Mouse (Mus musculus): Measurements from ENCODE around the gene Hoxc10. TPM values are rescaled to one million over a fixed set of nuclear protein-coding genes. Genes with fewer than 3 reads are reported as not detected.

The Hoxc10 gene
- polyA plus RNA-seq, 1 experiment from 2014 or later: 1.3 TPM

- H3K36me3 ChIP-seq (ENCODE audit: control insufficient read depth, insufficient read depth, low read length): no peaks in the 10 kb centered on the region
- H3K27ac ChIP-seq (ENCODE audit: low read length): no peak overlapping the region
- H3K27me3 ChIP-seq (replicated peaks; ENCODE audit: control insufficient read depth, insufficient read depth, low read length): peaks cover 82% of the 10 kb centered on the region
- H3K4me3 ChIP-seq (ENCODE audit: low read length): no peak overlapping the region; the same call in 1 of the 2 replicates
- H3K9me3 ChIP-seq (ENCODE audit: control insufficient read depth, low read length): no peaks in the 10 kb centered on the region
- peaks cover 1% of the 10 kb centered on the region; the same call in 1 of the 2 replicates for H3K4me1 ChIP-seq (ENCODE audit: control insufficient read depth, insufficient read depth, low read length)
- WGBS: under 1% methylated on average over 28 of the region's 28 CpGs
- no peak overlapping the region for H3K4me2 ChIP-seq (ENCODE audit: low read depth, low read length)
- no peak overlapping the region for H3K9ac ChIP-seq (ENCODE audit: low read depth, low read length)
- no peak for ATAC-seq
Measured at GRCm38 (mm10) chr15:102955007-102955382, 11.6 kb upstream of the Hoxc10 start.

DNA sequence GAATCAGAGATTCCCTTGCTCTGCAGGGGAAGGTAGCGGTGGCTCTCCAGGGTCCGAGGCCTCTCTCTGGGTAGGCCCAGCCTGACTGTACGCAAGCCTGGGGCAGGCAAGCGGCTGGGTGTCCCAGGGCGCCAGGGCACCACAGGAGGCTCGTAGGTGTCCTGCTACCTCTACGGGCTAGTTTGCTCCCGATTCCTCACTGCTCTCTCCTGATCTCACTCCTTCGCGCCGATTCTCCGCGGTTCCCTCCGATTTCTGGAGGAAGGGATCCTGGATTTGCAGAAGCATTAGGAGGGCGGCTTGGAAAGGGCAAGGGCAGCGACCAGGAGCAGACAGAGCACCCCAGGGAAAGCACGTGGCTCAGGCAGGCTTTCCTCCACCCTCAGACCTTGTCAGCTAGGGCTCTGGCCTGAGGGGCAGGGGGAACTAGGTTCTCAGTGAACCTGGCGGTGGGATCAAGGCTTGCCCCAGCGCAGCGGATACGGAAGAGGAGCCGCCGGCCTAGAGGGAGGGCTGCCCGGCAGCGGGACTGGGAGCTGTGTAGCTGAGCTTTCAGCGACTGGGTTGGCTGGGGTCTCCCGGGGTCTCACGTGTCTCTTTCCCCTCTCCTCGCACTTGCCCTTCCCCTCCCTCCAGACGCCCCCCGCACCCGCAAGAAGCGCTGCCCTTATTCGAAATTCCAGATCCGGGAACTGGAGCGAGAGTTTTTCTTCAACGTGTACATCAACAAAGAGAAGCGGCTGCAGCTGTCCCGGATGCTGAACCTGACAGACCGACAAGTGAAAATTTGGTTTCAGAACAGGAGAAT lies 10.6 kb upstream of the Hoxc10 start:
- H3K4me3 ChIP-seq (ENCODE audit: low read length): no peak overlapping the region
- WGBS: 1% methylated on average over 40 of the region's 40 CpGs
- no peak for ATAC-seq

DNA sequence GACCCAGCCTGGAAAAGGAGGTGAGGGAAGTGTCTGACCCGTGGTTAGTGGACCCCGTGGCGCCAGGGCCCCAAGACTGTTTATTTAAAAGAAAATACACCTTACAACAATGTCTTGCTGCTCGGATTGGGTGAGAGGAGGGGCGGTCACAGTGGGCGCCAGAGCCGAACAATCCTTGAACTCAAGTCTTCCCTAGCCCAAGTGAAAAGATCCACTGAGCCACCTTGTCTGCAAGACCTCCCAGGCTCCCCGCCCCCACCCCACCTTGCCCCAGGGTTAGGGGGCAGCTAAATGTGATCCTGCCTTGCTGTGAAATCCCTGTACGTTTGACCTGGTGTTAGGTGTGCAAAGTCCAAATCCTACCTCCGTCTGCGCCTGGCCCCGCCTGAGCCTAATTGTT lies 9.7 kb upstream of the Hoxc10 start:
- H3K27me3 ChIP-seq (replicated peaks; ENCODE audit: control insufficient read depth, insufficient read depth, low read length): peaks cover 85% of the 10 kb centered on the region
- no peak for ATAC-seq

More for the DNA sequence above, 10.6 kb upstream of the Hoxc10 start:
- H3K4me1 ChIP-seq (ENCODE audit: control insufficient read depth, insufficient read depth, low read length): peaks cover 5% of the 10 kb centered on the region; the same call in 1 of the 2 replicates
- H3K9ac ChIP-seq (ENCODE audit: low read depth, low read length): no peak overlapping the region
- no peak overlapping the region for H3K27ac ChIP-seq (ENCODE audit: low read length)
- no peaks in the 10 kb centered on the region for H3K9me3 ChIP-seq (ENCODE audit: control insufficient read depth, low read length)
- no peaks in the 10 kb centered on the region for H3K36me3 ChIP-seq (ENCODE audit: control insufficient read depth, insufficient read depth, low read length)
- no peak overlapping the region for H3K4me2 ChIP-seq (ENCODE audit: low read depth, low read length)
- peaks cover 84% of the 10 kb centered on the region for H3K27me3 ChIP-seq (replicated peaks; ENCODE audit: control insufficient read depth, insufficient read depth, low read length)

DNA sequence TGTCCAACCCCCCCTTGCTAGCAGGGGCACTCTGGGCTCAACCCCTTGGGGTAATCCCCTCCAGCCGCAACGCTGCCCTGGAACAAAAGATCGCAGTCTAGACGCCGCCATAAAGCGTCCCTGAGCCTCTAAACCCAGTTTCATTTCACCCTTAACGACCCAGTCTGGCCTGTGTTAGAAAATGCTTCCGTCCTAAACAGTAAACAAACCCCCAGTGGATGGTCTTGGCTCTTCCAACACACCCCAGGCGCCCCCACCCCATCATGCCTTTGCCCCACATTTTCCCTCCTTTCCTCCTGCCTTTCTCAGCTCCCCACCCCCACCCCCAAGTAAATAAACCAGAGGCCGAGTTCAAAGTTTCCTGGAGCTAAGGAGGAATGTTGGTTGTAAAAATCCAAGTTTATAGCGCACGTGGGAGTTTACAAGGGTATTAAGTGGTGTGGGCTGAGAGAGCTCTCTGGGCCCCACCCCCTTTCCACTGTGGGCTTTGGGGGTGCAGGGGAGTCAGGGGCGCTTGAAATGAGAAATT lies 6.9 kb upstream of the Hoxc10 start:
- peak; percentile 84 for ATAC-seq
- Histone ChIP-seq H3K27me3 (replicated peaks; ENCODE audit: control insufficient read depth, insufficient read depth, low read length) (peaks cover 84% of the 10 kb centered on the region), H3K4me3 (ENCODE audit: low read length) (peak overlapping the region; percentile 13), H3K4me2 (ENCODE audit: low read depth, low read length) (peak overlapping the region; percentile 35), H3K4me1 (ENCODE audit: control insufficient read depth, insufficient read depth, low read length) (peaks cover 5% of the 10 kb centered on the region; the same call in 1 of the 2 replicates), H3K36me3 (ENCODE audit: control insufficient read depth, insufficient read depth, low read length) (no peaks in the 10 kb centered on the region), H3K9ac (ENCODE audit: low read depth, low read length) (no peak overlapping the region), H3K27ac (ENCODE audit: low read length) (no peak overlapping the region), H3K9me3 (ENCODE audit: control insufficient read depth, low read length) (no peaks in the 10 kb centered on the region)
- WGBS: under 1% methylated on average over 13 of the region's 13 CpGs

More for the DNA sequence above, 9.7 kb upstream of the Hoxc10 start:
- H3K4me2 ChIP-seq (ENCODE audit: low read depth, low read length): no peak overlapping the region
- WGBS: under 1% methylated on average over 12 of the region's 12 CpGs
- H3K36me3 ChIP-seq (ENCODE audit: control insufficient read depth, insufficient read depth, low read length): no peaks in the 10 kb centered on the region
- no peak overlapping the region for H3K9ac ChIP-seq (ENCODE audit: low read depth, low read length)
- H3K4me3 ChIP-seq (ENCODE audit: low read length): no peak overlapping the region
- H3K4me1 ChIP-seq (ENCODE audit: control insufficient read depth, insufficient read depth, low read length): peaks cover 5% of the 10 kb centered on the region; the same call in 1 of the 2 replicates
- no peak overlapping the region for H3K27ac ChIP-seq (ENCODE audit: low read length)
- H3K9me3 ChIP-seq (ENCODE audit: control insufficient read depth, low read length): no peaks in the 10 kb centered on the region

GRCm38 (mm10) chr15:102961728-102962127 lies 4.9 kb upstream of the Hoxc10 start:
- Histone ChIP-seq H3K9me3 (ENCODE audit: control insufficient read depth, low read length) (no peaks in the 10 kb centered on the region), H3K4me2 (ENCODE audit: low read depth, low read length) (no peak overlapping the region), H3K4me1 (ENCODE audit: control insufficient read depth, insufficient read depth, low read length) (peaks cover 10% of the 10 kb centered on the region; the same call in 1 of the 2 replicates), H3K27ac (ENCODE audit: low read length) (no peak overlapping the region), H3K27me3 (replicated peaks; ENCODE audit: control insufficient read depth, insufficient read depth, low read length) (peaks cover 86% of the 10 kb centered on the region), H3K9ac (ENCODE audit: low read depth, low read length) (no peak overlapping the region), H3K36me3 (ENCODE audit: control insufficient read depth, insufficient read depth, low read length) (no peaks in the 10 kb centered on the region), H3K4me3 (ENCODE audit: low read length) (no peak overlapping the region)
- no peak for ATAC-seq
- 4% methylated on average over 6 of the region's 6 CpGs for WGBS

GRCm38 (mm10) chr15:102962492-102962891 lies 4.1 kb upstream of the Hoxc10 start:
- Histone ChIP-seq H3K27me3 (replicated peaks; ENCODE audit: control insufficient read depth, insufficient read depth, low read length) (peaks cover 86% of the 10 kb centered on the region), H3K4me2 (ENCODE audit: low read depth, low read length) (no peak overlapping the region), H3K36me3 (ENCODE audit: control insufficient read depth, insufficient read depth, low read length) (no peaks in the 10 kb centered on the region), H3K9me3 (ENCODE audit: control insufficient read depth, low read length) (no peaks in the 10 kb centered on the region), H3K4me3 (ENCODE audit: low read length) (0 out of 2 replicates have a peak overlapping the region, but pooled peaks have one; percentile 5), H3K27ac (ENCODE audit: low read length) (no peak overlapping the region), H3K4me1 (ENCODE audit: control insufficient read depth, insufficient read depth, low read length) (peaks cover 10% of the 10 kb centered on the region; the same call in 1 of the 2 replicates), H3K9ac (ENCODE audit: low read depth, low read length) (no peak overlapping the region)
- ATAC-seq: no peak
- WGBS: 3% methylated on average over 13 of the region's 13 CpGs

- H3K36me3 ChIP-seq (ENCODE audit: control insufficient read depth, insufficient read depth, low read length): no peaks in the 10 kb centered on the region
- H3K4me2 ChIP-seq (ENCODE audit: low read depth, low read length): no peak overlapping the region
- H3K9ac ChIP-seq (ENCODE audit: low read depth, low read length): no peak overlapping the region
- H3K27me3 ChIP-seq (replicated peaks; ENCODE audit: control insufficient read depth, insufficient read depth, low read length): peaks cover 84% of the 10 kb centered on the region
- H3K9me3 ChIP-seq (ENCODE audit: control insufficient read depth, low read length): no peaks in the 10 kb centered on the region
- no peak overlapping the region for H3K4me3 ChIP-seq (ENCODE audit: low read length)
- H3K27ac ChIP-seq (ENCODE audit: low read length): no peak overlapping the region
- H3K4me1 ChIP-seq (ENCODE audit: control insufficient read depth, insufficient read depth, low read length): peaks cover 10% of the 10 kb centered on the region; the same call in 1 of the 2 replicates
- no peak for ATAC-seq
- WGBS: 2% methylated on average over 8 of the region's 8 CpGs
Measured at GRCm38 (mm10) chr15:102963259-102963658, 3.3 kb upstream of the Hoxc10 start.

- H3K9me3 ChIP-seq (ENCODE audit: control insufficient read depth, low read length): no peaks in the 10 kb centered on the region
- whole genome bisulfite sequencing: 3% methylated on average over 28 of the region's 28 CpGs
- no peak overlapping the region for H3K9ac ChIP-seq (ENCODE audit: low read depth, low read length)
- H3K4me2 ChIP-seq (ENCODE audit: low read depth, low read length): no peak overlapping the region
- H3K4me1 ChIP-seq (ENCODE audit: control insufficient read depth, insufficient read depth, low read length): peaks cover 10% of the 10 kb centered on the region; the same call in 1 of the 2 replicates
- no peak overlapping the region for H3K4me3 ChIP-seq (ENCODE audit: low read length)
- no peak for ATAC-seq
- no peak overlapping the region for H3K27ac ChIP-seq (ENCODE audit: low read length)
- H3K36me3 ChIP-seq (ENCODE audit: control insufficient read depth, insufficient read depth, low read length): no peaks in the 10 kb centered on the region
- H3K27me3 ChIP-seq (replicated peaks; ENCODE audit: control insufficient read depth, insufficient read depth, low read length): peaks cover 85% of the 10 kb centered on the region
Measured at GRCm38 (mm10) chr15:102963671-102964640, 2.6 kb upstream of the Hoxc10 start.
